Mouse (Mus musculus): Measurements from ENCODE around the gene Dgkg. TPM values are rescaled to one million over a fixed set of nuclear protein-coding genes. Genes with fewer than 3 reads are reported as not detected.
A peak's percentile ranks its signal among the peaks of the same experiment; 100 is the strongest.

The Dgkg gene
- polyA plus RNA-seq, 1 experiment = 12.8 TPM

- Histone ChIP-seq H3K27ac (ENCODE audit: control insufficient read depth, insufficient read depth, low read depth, low read length, poor library complexity) (no peak overlapping the region), H3K4me1 (ENCODE audit: control insufficient read depth, insufficient read depth, low read length) (no peaks in the 10 kb centered on the region), H3K4me3 (replicated peaks; ENCODE audit: control insufficient read depth, low read depth, low read length) (no peak overlapping the region)
- TF ChIP-seq POLR2A (IDR thresholded peaks at IDR 0.05; ENCODE audit: borderline replicate concordance, control insufficient read depth, low read depth, low read length) = no peak
- no peak for TF ChIP-seq CTCF (IDR thresholded peaks at IDR 0.05; ENCODE audit: control insufficient read depth, insufficient read depth, low read length)
- 81% methylated on average over 9 of the region's 9 CpGs for WGBS
These were observed 126.0 kb downstream of the Dgkg start for GRCm38 (mm10) chr16:22531041-22531440.

GRCm38 (mm10) chr16:22527499-22527939, 129.5 kb downstream of the Dgkg start:
- WGBS = 86% methylated on average over 5 of the region's 5 CpGs
- no peak overlapping the region for H3K27ac ChIP-seq (ENCODE audit: control insufficient read depth, insufficient read depth, low read depth, low read length, poor library complexity)
- no peaks in the 10 kb centered on the region for H3K4me1 ChIP-seq (ENCODE audit: control insufficient read depth, insufficient read depth, low read length)
- no peak for TF ChIP-seq POLR2A (IDR thresholded peaks at IDR 0.05; ENCODE audit: borderline replicate concordance, control insufficient read depth, low read depth, low read length)
- H3K4me3 ChIP-seq (replicated peaks; ENCODE audit: control insufficient read depth, low read depth, low read length) = no peak overlapping the region

GRCm38 (mm10) chr16:22526386-22526785, 130.6 kb downstream of the Dgkg start:
- no peak overlapping the region for H3K27ac ChIP-seq (ENCODE audit: control insufficient read depth, insufficient read depth, low read depth, low read length, poor library complexity)
- H3K4me3 ChIP-seq (replicated peaks; ENCODE audit: control insufficient read depth, low read depth, low read length) = no peak overlapping the region
- H3K4me1 ChIP-seq (ENCODE audit: control insufficient read depth, insufficient read depth, low read length) = no peaks in the 10 kb centered on the region
- TF ChIP-seq POLR2A (IDR thresholded peaks at IDR 0.05; ENCODE audit: borderline replicate concordance, control insufficient read depth, low read depth, low read length) (no peak), CTCF (IDR thresholded peaks at IDR 0.05; ENCODE audit: control insufficient read depth, insufficient read depth, low read length) (no peak)
- WGBS = 54% methylated on average over 4 of the region's 4 CpGs

DNA sequence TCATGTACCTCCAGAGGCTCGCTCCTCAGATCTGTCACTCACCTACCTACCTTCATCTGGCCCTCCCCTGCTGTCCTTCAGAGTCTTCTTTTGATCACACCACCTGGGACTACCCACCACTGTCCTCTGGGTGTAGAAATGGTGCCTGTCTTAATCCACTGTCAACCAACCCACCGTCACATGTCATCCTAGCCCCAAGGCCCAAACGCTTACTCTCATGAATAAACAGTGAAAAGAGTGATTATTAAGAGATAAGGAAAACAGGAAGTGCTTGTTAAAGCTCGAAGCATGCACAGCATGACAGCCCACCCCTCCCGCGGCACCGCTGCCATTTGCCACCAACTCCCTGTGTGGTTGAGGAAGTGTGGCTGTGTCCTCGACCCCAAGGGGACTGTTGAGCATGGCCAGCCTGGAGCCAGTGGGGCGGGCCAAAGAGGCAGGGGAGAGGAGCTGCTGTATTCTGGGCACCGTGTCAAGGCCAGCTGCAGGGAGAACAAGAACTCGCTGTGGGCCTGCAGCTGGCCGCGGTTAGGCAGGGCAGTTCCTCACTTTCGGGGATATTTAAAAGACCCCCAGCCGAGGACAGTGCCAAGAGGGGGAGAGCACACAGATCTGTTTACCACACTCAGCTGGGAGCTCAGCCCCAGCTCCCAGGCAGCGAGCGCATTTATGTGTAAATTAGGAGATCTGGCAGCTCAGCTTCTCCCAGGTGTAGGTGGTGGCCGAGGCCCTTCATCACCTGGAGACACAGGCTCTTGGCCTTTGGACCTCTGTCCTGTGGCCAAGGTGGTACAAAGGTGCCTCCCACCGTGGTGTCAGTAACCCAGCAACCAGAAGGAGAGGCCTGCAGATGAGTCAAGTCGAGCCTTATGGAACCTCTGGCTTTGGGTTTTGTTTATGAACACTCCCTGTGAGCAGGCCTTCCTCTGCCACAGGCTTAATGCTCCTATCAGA, 139.3 kb downstream of the Dgkg start:
- TF ChIP-seq CTCF (IDR thresholded peaks at IDR 0.05; ENCODE audit: control insufficient read depth, insufficient read depth, low read length) (no peak), POLR2A (IDR thresholded peaks at IDR 0.05; ENCODE audit: borderline replicate concordance, control insufficient read depth, low read depth, low read length) (no peak)
- Histone ChIP-seq H3K4me3 (replicated peaks; ENCODE audit: control insufficient read depth, low read depth, low read length) (no peak overlapping the region), H3K27ac (ENCODE audit: control insufficient read depth, insufficient read depth, low read depth, low read length, poor library complexity) (peak overlapping the region; percentile 50), H3K4me1 (ENCODE audit: control insufficient read depth, insufficient read depth, low read length) (no peaks in the 10 kb centered on the region; the same call in 1 of the 2 replicates)
- WGBS = 14% methylated on average over 20 of the region's 20 CpGs

- Histone ChIP-seq H3K4me1 (ENCODE audit: control insufficient read depth, insufficient read depth, low read length) (no peaks in the 10 kb centered on the region; the same call in 1 of the 2 replicates), H3K27ac (ENCODE audit: control insufficient read depth, insufficient read depth, low read depth, low read length, poor library complexity) (no peak overlapping the region), H3K4me3 (replicated peaks; ENCODE audit: control insufficient read depth, low read depth, low read length) (no peak overlapping the region)
- WGBS = 67% methylated on average over 5 of the region's 5 CpGs
- TF ChIP-seq POLR2A (IDR thresholded peaks at IDR 0.05; ENCODE audit: borderline replicate concordance, control insufficient read depth, low read depth, low read length) (no peak), CTCF (IDR thresholded peaks at IDR 0.05; ENCODE audit: control insufficient read depth, insufficient read depth, low read length) (no peak)
These were observed 141.5 kb downstream of the Dgkg start for GRCm38 (mm10) chr16:22515476-22515875.

DNA sequence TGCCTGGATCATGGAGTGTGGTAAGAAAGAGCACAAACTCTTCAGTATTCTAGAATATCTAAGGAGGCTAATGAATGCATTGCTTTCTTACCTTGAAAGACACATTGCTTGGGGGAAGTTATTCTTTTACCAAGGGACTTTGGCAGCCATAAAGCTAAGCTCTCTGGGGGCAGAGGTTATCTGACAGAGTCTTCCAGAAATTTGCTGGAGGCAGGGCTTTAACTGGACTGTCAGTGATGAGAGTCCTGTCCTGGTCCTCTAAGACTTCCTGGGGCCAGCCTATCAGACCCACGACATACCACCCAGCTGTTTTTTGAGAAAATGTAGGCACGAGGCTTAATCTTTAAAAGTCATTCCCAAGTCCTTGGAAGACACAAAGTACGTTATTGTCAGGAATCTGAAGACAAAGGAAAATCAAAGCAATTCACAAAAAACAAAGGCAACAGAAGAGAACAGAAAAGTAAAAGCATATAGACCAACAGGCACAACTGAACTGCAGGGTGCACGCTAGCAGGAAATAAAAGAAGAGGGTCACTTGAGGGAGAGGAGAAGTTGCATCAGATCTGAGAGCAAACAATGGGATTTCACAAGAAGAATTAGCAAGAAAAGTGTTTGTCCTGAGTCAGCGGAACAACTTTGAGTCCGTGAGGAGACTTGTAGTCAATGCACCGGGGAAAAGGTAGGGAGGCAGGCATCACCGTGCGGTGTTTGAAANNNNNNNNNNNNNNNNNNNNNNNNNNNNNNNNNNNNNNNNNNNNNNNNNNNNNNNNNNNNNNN, 146.0 kb downstream of the Dgkg start:
- H3K27ac ChIP-seq (ENCODE audit: control insufficient read depth, insufficient read depth, low read depth, low read length, poor library complexity) = no peak overlapping the region
- WGBS = 52% methylated on average over 9 of the region's 9 CpGs

DNA sequence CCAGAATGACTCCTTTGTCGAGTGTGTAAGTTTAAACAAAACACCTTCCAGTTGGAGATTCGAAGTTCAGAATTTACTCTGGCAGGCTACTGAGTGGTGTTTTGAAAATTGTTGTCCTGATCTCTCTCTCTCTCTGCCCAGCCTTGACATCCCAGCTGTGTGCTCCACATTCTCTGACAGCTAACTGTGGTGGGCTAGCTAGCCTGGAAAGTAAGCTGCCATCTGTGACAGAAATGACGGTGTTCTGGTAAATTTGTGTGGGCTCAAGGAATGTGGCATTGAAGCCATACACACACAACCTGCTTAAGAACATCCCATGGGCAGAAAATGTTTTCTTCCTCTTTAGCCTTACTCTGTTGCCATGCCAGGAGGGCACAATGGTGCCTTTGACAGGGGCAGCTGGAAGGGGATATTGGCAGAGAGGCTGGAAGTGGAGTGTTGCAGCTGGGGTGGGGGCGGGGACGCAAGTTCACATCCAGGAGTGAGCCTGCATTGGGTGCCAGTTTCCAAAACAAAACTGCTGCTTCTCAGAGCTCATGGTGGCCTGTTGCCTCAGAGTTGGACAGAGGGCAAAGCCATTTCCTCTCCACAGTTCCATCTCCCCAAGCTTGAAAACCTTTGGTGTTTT, 148.0 kb downstream of the Dgkg start:
- Histone ChIP-seq H3K27ac (ENCODE audit: control insufficient read depth, insufficient read depth, low read depth, low read length, poor library complexity) (no peak overlapping the region), H3K4me3 (replicated peaks; ENCODE audit: control insufficient read depth, low read depth, low read length) (no peak overlapping the region), H3K4me1 (ENCODE audit: control insufficient read depth, insufficient read depth, low read length) (no peaks in the 10 kb centered on the region)
- TF ChIP-seq POLR2A (IDR thresholded peaks at IDR 0.05; ENCODE audit: borderline replicate concordance, control insufficient read depth, low read depth, low read length) (no peak), CTCF (IDR thresholded peaks at IDR 0.05; ENCODE audit: control insufficient read depth, insufficient read depth, low read length) (no peak)
- WGBS = 87% methylated on average over 5 of the region's 5 CpGs

More for the DNA sequence above, 146.0 kb downstream of the Dgkg start:
- no peak overlapping the region for H3K4me3 ChIP-seq (replicated peaks; ENCODE audit: control insufficient read depth, low read depth, low read length)
- TF ChIP-seq CTCF (IDR thresholded peaks at IDR 0.05; ENCODE audit: control insufficient read depth, insufficient read depth, low read length) = no peak
- no peak for TF ChIP-seq POLR2A (IDR thresholded peaks at IDR 0.05; ENCODE audit: borderline replicate concordance, control insufficient read depth, low read depth, low read length)
- no peaks in the 10 kb centered on the region for H3K4me1 ChIP-seq (ENCODE audit: control insufficient read depth, insufficient read depth, low read length)

GRCm38 (mm10) chr16:22505656-22506055, 151.4 kb downstream of the Dgkg start:
- WGBS = 89% methylated on average over 6 of the region's 6 CpGs
- no peak for TF ChIP-seq POLR2A (IDR thresholded peaks at IDR 0.05; ENCODE audit: borderline replicate concordance, control insufficient read depth, low read depth, low read length)
- no peak for TF ChIP-seq CTCF (IDR thresholded peaks at IDR 0.05; ENCODE audit: control insufficient read depth, insufficient read depth, low read length)
- H3K27ac ChIP-seq (ENCODE audit: control insufficient read depth, insufficient read depth, low read depth, low read length, poor library complexity) = no peak overlapping the region
- H3K4me3 ChIP-seq (replicated peaks; ENCODE audit: control insufficient read depth, low read depth, low read length) = no peak overlapping the region
- H3K4me1 ChIP-seq (ENCODE audit: control insufficient read depth, insufficient read depth, low read length) = no peaks in the 10 kb centered on the region
